Mouse (Mus musculus) olfactory bulb, adult 2 months (tissue): Measurements from ENCODE around the gene Tff1.

Experiments used
- CTCF ChIP-seq: fragments of 200-500 bp; IDR thresholded peaks from 2 replicates; pipeline ENCODE4 v1.5.1; 2012; ENCODE audit warnings: low read depth, mild to moderate bottlenecking, low read length, moderate library complexity; ENCODE audit not compliant: insufficient read depth
- POLR2A ChIP-seq: fragments of 200-500 bp; IDR thresholded peaks from 2 replicates; pipeline ENCODE4 v1.6.1; 2012; ENCODE audit warnings: mild to moderate bottlenecking, low read depth, low read length, moderate library complexity; ENCODE audit not compliant: insufficient read depth

- TF ChIP-seq CTCF: no peak
- TF ChIP-seq POLR2A: no peak
Measured at GRCm38 (mm10) chr17:31160291-31160690, 4.8 kb downstream of the Tff1 start.
